Mouse (Mus musculus): ENCODE measurements around the gene Stim2. TPM values are rescaled to one million over a fixed set of nuclear protein-coding genes. Genes with fewer than 3 reads are reported as not detected.
A peak's percentile ranks its signal among the peaks of the same experiment; 100 is the strongest.

The Stim2 gene
- polyA plus RNA-seq, 2 experiments: 2.2 to 4.4 TPM

DNA sequence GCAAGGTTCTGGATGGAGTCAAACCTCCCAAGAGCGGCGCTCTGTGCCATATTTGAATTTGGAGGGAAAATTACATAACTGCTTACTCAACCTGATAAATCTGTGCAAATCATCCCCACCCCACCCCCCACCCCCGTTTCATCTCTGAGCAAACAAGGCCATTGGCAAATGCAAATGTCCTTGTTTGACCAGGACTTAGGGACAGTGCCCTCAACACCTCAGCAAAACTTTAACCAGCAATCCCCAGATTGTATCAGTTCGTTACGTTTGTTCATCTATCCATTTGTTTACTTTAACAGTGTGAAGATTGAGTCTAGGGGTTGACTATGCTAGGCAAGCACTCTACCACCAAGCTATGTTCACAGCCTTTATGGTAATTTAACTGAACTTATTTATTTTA is 32.6 kb upstream of the Stim2 start:
- H3K27me3 ChIP-seq (ENCODE audit: control insufficient read depth, insufficient read depth, low read length): no peaks in the 10 kb centered on the region; the same call in 1 of the 2 replicates
- TF ChIP-seq EP300 (IDR thresholded peaks at IDR 0.05; ENCODE audit: low read depth) (no peak), CTCF (IDR thresholded peaks at IDR 0.05; ENCODE audit: low read depth) (no peak)
- no peak overlapping the region for H3K4me3 ChIP-seq (ENCODE audit: insufficient read depth in 1 of 2, low read depth in 2 of 2, low read length in 2 of 2)
- no peak overlapping the region for H3K27ac ChIP-seq
- WGBS (ENCODE audit: insufficient replicate concordance): 63% methylated on average over 5 of the region's 5 CpGs
- no peak overlapping the region for H3K4me2 ChIP-seq (ENCODE audit: low read depth)
- no peak overlapping the region for H3K9ac ChIP-seq (replicated peaks)
- DNase-seq (ENCODE audit: low read depth in 3 of 3, low spot score in 3 of 3) (peak in 2 of 3 experiments; percentile 3 to 13), ATAC-seq (ENCODE audit: insufficient read depth) (peak; percentile 39)
- no peaks in the 10 kb centered on the region for H3K36me3 ChIP-seq (replicated peaks; ENCODE audit: control insufficient read depth, insufficient read depth, low read depth)
- peaks cover 0 to 2% of the 10 kb centered on the region in 2 experiments; a peak in 1 of 4 replicates for H3K4me1 ChIP-seq (replicated peaks; ENCODE audit: control insufficient read depth in 2 of 2, insufficient read depth in 2 of 2, low read length in 1 of 2)
- no peaks in the 10 kb centered on the region for H3K9me3 ChIP-seq (ENCODE audit: control insufficient read depth, low read length)

- H3K9ac ChIP-seq (replicated peaks): no peak overlapping the region
- 56% methylated on average over 2 of the region's 2 CpGs for WGBS (ENCODE audit: insufficient replicate concordance)
- ATAC-seq (ENCODE audit: insufficient read depth) (no peak), DNase-seq (ENCODE audit: low read depth in 3 of 3, low spot score in 3 of 3) (no peak)
- H3K4me1 ChIP-seq (replicated peaks; ENCODE audit: control insufficient read depth in 2 of 2, insufficient read depth in 2 of 2, low read length in 1 of 2): no peaks in the 10 kb centered on the region; a peak in 1 of 4 replicates
- no peaks in the 10 kb centered on the region; the same call in 1 of the 2 replicates for H3K27me3 ChIP-seq (ENCODE audit: control insufficient read depth, insufficient read depth, low read length)
- no peaks in the 10 kb centered on the region for H3K9me3 ChIP-seq (ENCODE audit: control insufficient read depth, low read length)
- H3K27ac ChIP-seq: no peak overlapping the region
- H3K36me3 ChIP-seq (replicated peaks; ENCODE audit: control insufficient read depth, insufficient read depth, low read depth): no peaks in the 10 kb centered on the region
- H3K4me3 ChIP-seq (ENCODE audit: insufficient read depth in 1 of 2, low read depth in 2 of 2, low read length in 2 of 2): no peak overlapping the region
- H3K4me2 ChIP-seq (ENCODE audit: low read depth): no peak overlapping the region
- TF ChIP-seq CTCF (IDR thresholded peaks at IDR 0.05; ENCODE audit: low read depth) (no peak), EP300 (IDR thresholded peaks at IDR 0.05; ENCODE audit: low read depth) (no peak)
These were observed 30.7 kb upstream of the Stim2 start for GRCm38 (mm10) chr5:53967560-53967959.

GRCm38 (mm10) chr5:53970178-53970577 is 28.1 kb upstream of the Stim2 start:
- Histone ChIP-seq H3K4me2 (ENCODE audit: low read depth) (no peak overlapping the region), H3K9ac (replicated peaks) (no peak overlapping the region), H3K27ac (no peak overlapping the region), H3K4me3 (ENCODE audit: insufficient read depth in 1 of 2, low read depth in 2 of 2, low read length in 2 of 2) (no peak overlapping the region), H3K9me3 (ENCODE audit: control insufficient read depth, low read length) (no peaks in the 10 kb centered on the region), H3K36me3 (replicated peaks; ENCODE audit: control insufficient read depth, insufficient read depth, low read depth) (no peaks in the 10 kb centered on the region), H3K27me3 (ENCODE audit: control insufficient read depth, insufficient read depth, low read length) (no peaks in the 10 kb centered on the region; the same call in 1 of the 2 replicates), H3K4me1 (replicated peaks; ENCODE audit: control insufficient read depth in 2 of 2, insufficient read depth in 2 of 2, low read length in 1 of 2) (no peaks in the 10 kb centered on the region; a peak in 1 of 4 replicates)
- ATAC-seq (ENCODE audit: insufficient read depth) (no peak), DNase-seq (ENCODE audit: low read depth in 3 of 3, low spot score in 3 of 3) (no peak)
- TF ChIP-seq EP300 (IDR thresholded peaks at IDR 0.05; ENCODE audit: low read depth) (no peak), CTCF (IDR thresholded peaks at IDR 0.05; ENCODE audit: low read depth) (no peak)
- WGBS (ENCODE audit: insufficient replicate concordance): 24% methylated on average over 7 of the region's 7 CpGs

- WGBS (ENCODE audit: insufficient replicate concordance): 55% methylated on average over 4 of the region's 4 CpGs
- H3K4me3 ChIP-seq (ENCODE audit: insufficient read depth in 1 of 2, low read depth in 2 of 2, low read length in 2 of 2): no peak overlapping the region
- no peak overlapping the region for H3K4me2 ChIP-seq (ENCODE audit: low read depth)
- TF ChIP-seq EP300 (IDR thresholded peaks at IDR 0.05; ENCODE audit: low read depth) (no peak), CTCF (IDR thresholded peaks at IDR 0.05; ENCODE audit: low read depth) (no peak)
- no peaks in the 10 kb centered on the region; the same call in 1 of the 2 replicates for H3K27me3 ChIP-seq (ENCODE audit: control insufficient read depth, insufficient read depth, low read length)
- no peak overlapping the region for H3K9ac ChIP-seq (replicated peaks)
- no peak for ATAC-seq (ENCODE audit: insufficient read depth)
- H3K27ac ChIP-seq: no peak overlapping the region
- H3K9me3 ChIP-seq (ENCODE audit: control insufficient read depth, low read length): no peaks in the 10 kb centered on the region
- H3K4me1 ChIP-seq (replicated peaks; ENCODE audit: control insufficient read depth in 2 of 2, insufficient read depth in 2 of 2, low read length in 1 of 2): no peaks in the 10 kb centered on the region
- H3K36me3 ChIP-seq (replicated peaks; ENCODE audit: control insufficient read depth, insufficient read depth, low read depth): no peaks in the 10 kb centered on the region
- DNase-seq (ENCODE audit: low read depth in 3 of 3, low spot score in 3 of 3): no peak
These were observed 27.1 kb upstream of the Stim2 start for GRCm38 (mm10) chr5:53971201-53971600.

DNA sequence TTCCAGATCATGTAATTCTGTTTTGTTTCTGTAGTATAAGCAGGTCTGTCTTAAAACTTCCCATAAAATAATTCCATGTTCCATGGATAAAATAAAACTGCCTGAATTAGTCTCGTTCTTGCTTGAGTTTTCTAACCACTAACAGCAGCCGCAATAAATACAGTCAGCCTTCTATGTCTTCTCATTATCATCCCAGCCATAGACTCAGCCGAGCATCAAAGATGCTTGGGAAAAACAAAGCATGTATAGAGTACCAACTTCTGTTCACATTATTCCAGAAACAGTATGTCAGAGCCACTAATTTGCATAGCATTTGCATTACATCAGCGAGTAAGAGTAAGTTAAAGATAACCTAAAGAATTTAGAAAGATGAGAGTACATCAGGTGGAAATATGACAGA is 25.4 kb upstream of the Stim2 start:
- Histone ChIP-seq H3K9ac (replicated peaks) (no peak overlapping the region), H3K9me3 (ENCODE audit: control insufficient read depth, low read length) (no peaks in the 10 kb centered on the region), H3K36me3 (replicated peaks; ENCODE audit: control insufficient read depth, insufficient read depth, low read depth) (no peaks in the 10 kb centered on the region), H3K4me3 (ENCODE audit: insufficient read depth in 1 of 2, low read depth in 2 of 2, low read length in 2 of 2) (no peak overlapping the region), H3K27me3 (ENCODE audit: control insufficient read depth, insufficient read depth, low read length) (no peaks in the 10 kb centered on the region; the same call in 1 of the 2 replicates), H3K4me2 (ENCODE audit: low read depth) (no peak overlapping the region), H3K27ac (no peak overlapping the region), H3K4me1 (replicated peaks; ENCODE audit: control insufficient read depth in 2 of 2, insufficient read depth in 2 of 2, low read length in 1 of 2) (no peaks in the 10 kb centered on the region)
- TF ChIP-seq CTCF (IDR thresholded peaks at IDR 0.05; ENCODE audit: low read depth) (no peak), EP300 (IDR thresholded peaks at IDR 0.05; ENCODE audit: low read depth) (no peak)
- ATAC-seq (ENCODE audit: insufficient read depth) (no peak), DNase-seq (ENCODE audit: low read depth in 3 of 3, low spot score in 3 of 3) (no peak)
- WGBS (ENCODE audit: insufficient replicate concordance): 66% methylated on average over 4 of the region's 4 CpGs
